In genomic region chr17:67171353-67171752, GRCm38 (mm10) we compare ENCODE assay signal across 21 mouse cellular contexts.
DNase-seq lines count a peak whose midpoint lies in the region; ATAC-seq and TF ChIP-seq lines count a peak whose summit lies in the region.
"Had no signal": no experiment of that assay in that cellular context is flagged by ENCODE, and none has a peak within 500 bp of the region (broad histone marks: within the 10 kb centered on the region; RNA-seq: fewer than 3 reads in every experiment).

No protein-coding gene starts in this region.

- no peaks in the 10 kb centered on the region for H3K27me3 ChIP-seq in embryonic facial prominence, embryonic 15.5 days
- no peaks in the 10 kb centered on the region for H3K27me3 ChIP-seq in embryonic facial prominence, embryonic 10.5 days (replicated peaks; ENCODE audit: low read depth, poor library complexity, severe bottlenecking)
- no peaks in the 10 kb centered on the region for H3K27me3 ChIP-seq in heart, adult 2 months (ENCODE audit: control insufficient read depth, insufficient read depth, low read length)
- no peaks in the 10 kb centered on the region for H3K27me3 ChIP-seq in heart, embryonic 12.5 days (replicated peaks)
- no peaks in the 10 kb centered on the region for H3K27me3 ChIP-seq in C2C12 (ENCODE audit: control insufficient read depth, insufficient read depth, insufficient read length)
- H3K27me3 ChIP-seq: forebrain, embryonic 13.5 days; hindbrain, embryonic 13.5 days; liver, embryonic 12.5 days; midbrain, embryonic 12.5 days had no signal

- peaks cover 3% of the 10 kb centered on the region; the same call in 1 of the 2 replicates for H3K4me1 ChIP-seq in embryonic facial prominence, embryonic 15.5 days
- H3K4me1 ChIP-seq in embryonic facial prominence, embryonic 10.5 days: peaks cover 8% of the 10 kb centered on the region
- H3K4me1 ChIP-seq in heart, adult 2 months (ENCODE audit: control insufficient read depth, insufficient read depth, low read length): peaks cover 11% of the 10 kb centered on the region
- H3K4me1 ChIP-seq in heart, embryonic 12.5 days (replicated peaks): peaks cover 12% of the 10 kb centered on the region
- H3K4me1 ChIP-seq: forebrain, embryonic 13.5 days; liver, embryonic 12.5 days; midbrain, embryonic 12.5 days had no signal

- WGBS in embryonic facial prominence, embryonic 15.5 days: 80% methylated on average over 2 of the region's 2 CpGs
- 89% methylated on average over 2 of the region's 2 CpGs for WGBS in embryonic facial prominence, embryonic 10.5 days
- WGBS in heart, adult 2 months: 61% methylated on average over 2 of the region's 2 CpGs
- 60% methylated on average over 2 of the region's 2 CpGs for WGBS in heart, embryonic 12.5 days

- intact Hi-C loops in heart, adult 2 months (cut with DNase I): loop anchor here (5.0 to 10.0 kb wide), 3 partner anchors 34 to 417 kb away; no protein-coding TSS in a partner anchor
- intact Hi-C loops in heart, postnatal 10 days (cut with DNase I): loop anchor here (5.0 to 10.0 kb wide), 2 partner anchors 34 to 413 kb away; no protein-coding TSS in a partner anchor

- H3K79me2 ChIP-seq in heart, adult 2 months (replicated peaks; ENCODE audit: control insufficient read depth, insufficient read depth, low read length): peaks cover 10% of the 10 kb centered on the region
- H3K79me2 ChIP-seq in C2C12 (ENCODE audit: control insufficient read depth, insufficient read depth): no peaks in the 10 kb centered on the region

- no peak for DNase-seq in embryonic facial prominence, embryonic 10.5 days (ENCODE audit: low spot score)
- DNase-seq in heart, adult 2 months: peak in 1 of 2 experiments; percentile 60
- peak; percentile 47 to 66 for DNase-seq in heart, postnatal 10 days
- no peak for DNase-seq in right cerebral cortex, adult 2 months (ENCODE audit: low spot score in 2 of 2)
- DNase-seq in spleen, adult 18-20 months: no peak
- DNase-seq: cerebellum, adult 2 months; left cerebral cortex, postnatal 4 days; liver, postnatal 0 days; lung, postnatal 36 days; retina, postnatal 1 day; right cerebral cortex, postnatal 4 days had no signal

- H3ac ChIP-seq in C2C12 (ENCODE audit: control insufficient read depth, insufficient read length, low read depth): no peak overlapping the region

- no peak for TF ChIP-seq POLR2A in heart, adult 2 months (IDR thresholded peaks at IDR 0.05; ENCODE audit: insufficient read depth, low read depth, low read length)

- H3K36me3 ChIP-seq in embryonic facial prominence, embryonic 15.5 days: no peaks in the 10 kb centered on the region
- no peaks in the 10 kb centered on the region for H3K36me3 ChIP-seq in embryonic facial prominence, embryonic 10.5 days (replicated peaks)
- H3K36me3 ChIP-seq in heart, adult 2 months (ENCODE audit: control insufficient read depth, insufficient read depth, low read length): peaks cover 18% of the 10 kb centered on the region
- H3K36me3 ChIP-seq in heart, embryonic 12.5 days: no peaks in the 10 kb centered on the region
- no peaks in the 10 kb centered on the region for H3K36me3 ChIP-seq in C2C12 (ENCODE audit: control insufficient read depth, insufficient read depth)
- H3K36me3 ChIP-seq: hindbrain, embryonic 13.5 days; liver, embryonic 12.5 days; midbrain, embryonic 12.5 days had no signal

- no peak overlapping the region for H3K9ac ChIP-seq in embryonic facial prominence, embryonic 15.5 days
- H3K9ac ChIP-seq in heart, adult 2 months (ENCODE audit: low read depth, low read length): no peak overlapping the region
- no peak overlapping the region for H3K9ac ChIP-seq in heart, embryonic 12.5 days
- H3K9ac ChIP-seq: forebrain, embryonic 13.5 days; hindbrain, embryonic 13.5 days; liver, embryonic 12.5 days; liver, postnatal 0 days; midbrain, embryonic 12.5 days had no signal

- H3K9me3 ChIP-seq in embryonic facial prominence, embryonic 15.5 days (replicated peaks): no peaks in the 10 kb centered on the region
- H3K9me3 ChIP-seq in embryonic facial prominence, embryonic 10.5 days: no peaks in the 10 kb centered on the region
- H3K9me3 ChIP-seq in heart, embryonic 12.5 days (replicated peaks): no peaks in the 10 kb centered on the region
- H3K9me3 ChIP-seq: forebrain, embryonic 13.5 days; hindbrain, embryonic 13.5 days; liver, embryonic 12.5 days; midbrain, embryonic 12.5 days had no signal

- TF ChIP-seq CTCF in heart, adult 2 months (IDR thresholded peaks at IDR 0.05): no peak
- no peak for TF ChIP-seq CTCF in C2C12 (IDR thresholded peaks at IDR 0.05; ENCODE audit: control insufficient read depth, insufficient read depth, insufficient read length)

- no peaks in the 10 kb centered on the region for H3K79me3 ChIP-seq in C2C12 (ENCODE audit: low read depth)

- H3K4me2 ChIP-seq in embryonic facial prominence, embryonic 15.5 days (replicated peaks): no peak overlapping the region
- H3K4me2 ChIP-seq in heart, embryonic 12.5 days: no peak overlapping the region
- H3K4me2 ChIP-seq: forebrain, embryonic 13.5 days; hindbrain, embryonic 13.5 days; liver, embryonic 12.5 days; midbrain, embryonic 12.5 days had no signal

- no peak overlapping the region for H3K4me3 ChIP-seq in embryonic facial prominence, embryonic 15.5 days (replicated peaks)
- H3K4me3 ChIP-seq in embryonic facial prominence, embryonic 10.5 days: no peak overlapping the region
- no peak overlapping the region for H3K4me3 ChIP-seq in heart, adult 2 months
- no peak overlapping the region for H3K4me3 ChIP-seq in heart, embryonic 12.5 days
- no peak overlapping the region for H3K4me3 ChIP-seq in C2C12 (ENCODE audit: insufficient read depth, poor library complexity, severe bottlenecking)
- H3K4me3 ChIP-seq: forebrain, embryonic 13.5 days; hindbrain, embryonic 13.5 days; liver, embryonic 12.5 days; midbrain, embryonic 12.5 days had no signal

- H3K27ac ChIP-seq in embryonic facial prominence, embryonic 15.5 days (replicated peaks): no peak overlapping the region
- H3K27ac ChIP-seq in embryonic facial prominence, embryonic 10.5 days (replicated peaks): no peak overlapping the region
- H3K27ac ChIP-seq in heart, adult 2 months: peak overlapping the region; percentile 85
- H3K27ac ChIP-seq in heart, embryonic 12.5 days (ENCODE audit: poor library complexity, severe bottlenecking): no peak overlapping the region
- H3K27ac ChIP-seq: forebrain, embryonic 13.5 days; hindbrain, embryonic 13.5 days; kidney, postnatal 0 days; liver, embryonic 12.5 days; midbrain, embryonic 12.5 days had no signal

- TF ChIP-seq EP300 in heart, adult 2 months (IDR thresholded peaks at IDR 0.05; ENCODE audit: insufficient read depth, low read depth, low read length): peak; percentile 82

- ATAC-seq in embryonic facial prominence, embryonic 15.5 days (ENCODE audit: insufficient number of reproducible peaks, low FRiP score, low TSS enrichment, low read depth): 0 out of 2 replicates have a peak, but pooled peaks have one; percentile 24
- no peak for ATAC-seq in heart, embryonic 12.5 days (ENCODE audit: insufficient number of reproducible peaks, low FRiP score)
- ATAC-seq: CD4-positive, CD25-positive, alpha-beta regulatory T cell, adult 4 months; forebrain, embryonic 13.5 days; intestine, embryonic 16.5 days; liver, embryonic 12.5 days had no signal

TF ChIP-seq in C2C12, 6 proteins besides CTCF, POLR2A, EP300 and RAD21:
- TF ChIP-seq USF1 (IDR thresholded peaks at IDR 0.05; ENCODE audit: low read depth) (peak; percentile 80), CEBPB (IDR thresholded peaks at IDR 0.05; ENCODE audit: low read depth) (no peak), MAX (IDR thresholded peaks at IDR 0.05) (peak; percentile 69), MYOD1 (IDR thresholded peaks at IDR 0.05; ENCODE audit: control insufficient read depth, insufficient read length, low read depth) (peak; percentile 89), FOSL1 (IDR thresholded peaks at IDR 0.05; ENCODE audit: insufficient read depth, low read length, poor library complexity, severe bottlenecking) (peak; percentile 55)

Comparison
In these comparisons a context has a peak if more than half of its experiments do, and no peak if none do; other contexts are left out.
1. DNase-seq: peak in heart, postnatal 10 days (2 of 2); none in embryonic facial prominence, embryonic 10.5 days (single experiment), right cerebral cortex, adult 2 months (0 of 2) and spleen, adult 18-20 months (0 of 2).